Mouse (Mus musculus) forebrain, embryonic 11.5 days (tissue): ENCODE data around the gene Tnc. TPM values are rescaled to one million over a fixed set of nuclear protein-coding genes. Genes with fewer than 3 reads are reported as not detected.

Experiments used
- ATAC-seq: fragments of 200-750 bp; cut with Nextera tagmentation; replicated peaks from 2 replicates; pipeline ENCODE4 v1.8.0; 2017; ENCODE audit warnings: moderate TSS enrichment; ENCODE audit not compliant: low FRiP score
- DNase-seq: peaks from one replicate; pipeline ENCODE4 v3.0.0-alpha.2; 2017; ENCODE audit warnings: low spot score
- H3K27ac ChIP-seq: fragments of 300-500 bp; sonication (generic); 2 replicates; pipeline ENCODE4 v1.5.1; 2014; ENCODE audit warnings: low read depth, low read length
- H3K27me3 ChIP-seq: fragments of 300-500 bp; sonication (generic); 2 replicates; pipeline ENCODE4 v1.6.1; 2014; ENCODE audit warnings: mild to moderate bottlenecking, low read length, mixed read lengths; ENCODE audit not compliant: control insufficient read depth, insufficient read depth
- H3K36me3 ChIP-seq: fragments of 300-500 bp; sonication (generic); 2 replicates; pipeline ENCODE4 v1.6.1; 2014; ENCODE audit warnings: mild to moderate bottlenecking, low read length, moderate library complexity, mixed read lengths; ENCODE audit not compliant: control insufficient read depth, insufficient read depth
- H3K4me1 ChIP-seq: fragments of 300-500 bp; sonication (generic); replicated peaks from 2 replicates; pipeline ENCODE4 v1.6.1; 2014; ENCODE audit warnings: low read length, mixed read lengths; ENCODE audit not compliant: control insufficient read depth, insufficient read depth
- H3K4me2 ChIP-seq: fragments of 300-500 bp; sonication (generic); 2 replicates; pipeline ENCODE4 v1.6.1; 2014; ENCODE audit warnings: low read depth, mild to moderate bottlenecking, low read length, moderate library complexity, mixed read lengths; ENCODE audit not compliant: severe bottlenecking
- H3K4me3 ChIP-seq: fragments of 300-500 bp; sonication (generic); 2 replicates; pipeline ENCODE4 v1.5.1; 2014; ENCODE audit warnings: low read depth, low read length
- H3K9ac ChIP-seq: fragments of 300-500 bp; sonication (generic); 2 replicates; pipeline ENCODE4 v1.6.1; 2014; ENCODE audit warnings: low read length
- H3K9me3 ChIP-seq: fragments of 300-500 bp; sonication (generic); 2 replicates; pipeline ENCODE4 v1.6.1; 2016; ENCODE audit warnings: low read length, mixed read lengths; ENCODE audit not compliant: control insufficient read depth
- WGBS: fragments of 180-500 bp; shearing (Covaris S2); extraction: QIAGEN DNeasy Blood & Tissue Kit; methylation state at CpG from one replicate; pipeline ENCODE4 v1.1.7; 2014; 5-methylcytosine and 5-hydroxymethylcytosine counted together
- polyA plus RNA-seq: library from polyadenylated mRNA; unstranded; fragments of >200 nt; fragmentation: Nextera tagmentation; extraction: Ambion mirVana; gene quantifications from 2 replicates; pipeline ENCODE4 v1.2.1, GENCODE M21; 2014

Tnc gene
- polyA plus RNA-seq, 1 experiment from 2014 or later: 5.4 TPM

- Histone ChIP-seq H3K4me2 (no peak overlapping the region), H3K4me3 (no peak overlapping the region), H3K9ac (no peak overlapping the region), H3K27me3 (no peaks in the 10 kb centered on the region), H3K4me1 (no peaks in the 10 kb centered on the region), H3K9me3 (no peaks in the 10 kb centered on the region), H3K27ac (no peak overlapping the region), H3K36me3 (no peaks in the 10 kb centered on the region)
- DNase-seq (no peak), ATAC-seq (no peak)
- WGBS: 86% methylated on average over 2 of the region's 2 CpGs
Measured at GRCm38 (mm10) chr4:64039091-64039490, 7.7 kb downstream of the Tnc start.

- Histone ChIP-seq H3K27ac (no peak overlapping the region), H3K27me3 (no peaks in the 10 kb centered on the region), H3K9me3 (no peaks in the 10 kb centered on the region), H3K9ac (no peak overlapping the region), H3K4me2 (no peak overlapping the region), H3K4me1 (no peaks in the 10 kb centered on the region), H3K4me3 (no peak overlapping the region), H3K36me3 (no peaks in the 10 kb centered on the region)
- no peak for DNase-seq
- WGBS: 97% methylated on average over 2 of the region's 2 CpGs
- no peak for ATAC-seq
Measured at GRCm38 (mm10) chr4:64037513-64037912, 9.3 kb downstream of the Tnc start.

GRCm38 (mm10) chr4:64034724-64035123 lies 12.1 kb downstream of the Tnc start:
- Histone ChIP-seq H3K4me1 (no peaks in the 10 kb centered on the region), H3K4me3 (no peak overlapping the region), H3K4me2 (no peak overlapping the region), H3K27me3 (no peaks in the 10 kb centered on the region), H3K27ac (no peak overlapping the region), H3K9me3 (no peaks in the 10 kb centered on the region), H3K36me3 (no peaks in the 10 kb centered on the region), H3K9ac (no peak overlapping the region)
- 88% methylated on average over 1 of the region's 1 CpGs for WGBS
- DNase-seq (no peak), ATAC-seq (no peak)

- no peak for DNase-seq
- H3K27ac ChIP-seq: no peak overlapping the region
- no peak overlapping the region for H3K4me3 ChIP-seq
- no peak overlapping the region for H3K4me2 ChIP-seq
- H3K9ac ChIP-seq: no peak overlapping the region
- H3K27me3 ChIP-seq: no peaks in the 10 kb centered on the region
- H3K36me3 ChIP-seq: no peaks in the 10 kb centered on the region
- no peaks in the 10 kb centered on the region for H3K4me1 ChIP-seq
- 64% methylated on average over 2 of the region's 2 CpGs for WGBS
- no peak for ATAC-seq
- no peaks in the 10 kb centered on the region for H3K9me3 ChIP-seq
Measured at GRCm38 (mm10) chr4:64033191-64033590, 13.6 kb downstream of the Tnc start.

GRCm38 (mm10) chr4:64029486-64029885 lies 17.3 kb downstream of the Tnc start:
- H3K4me3 ChIP-seq: no peak overlapping the region
- 43% methylated on average over 1 of the region's 1 CpGs for WGBS
- H3K4me2 ChIP-seq: no peak overlapping the region
- no peaks in the 10 kb centered on the region for H3K36me3 ChIP-seq
- H3K27ac ChIP-seq: no peak overlapping the region
- no peaks in the 10 kb centered on the region for H3K9me3 ChIP-seq
- no peak for ATAC-seq
- H3K4me1 ChIP-seq: no peaks in the 10 kb centered on the region
- DNase-seq: no peak
- no peaks in the 10 kb centered on the region for H3K27me3 ChIP-seq
- H3K9ac ChIP-seq: no peak overlapping the region

- H3K36me3 ChIP-seq: no peaks in the 10 kb centered on the region
- H3K4me2 ChIP-seq: no peak overlapping the region
- H3K27ac ChIP-seq: no peak overlapping the region
- no peak overlapping the region for H3K4me3 ChIP-seq
- H3K9ac ChIP-seq: no peak overlapping the region
- no peaks in the 10 kb centered on the region for H3K4me1 ChIP-seq
- DNase-seq (no peak), ATAC-seq (no peak)
- WGBS: 82% methylated on average over 6 of the region's 6 CpGs
- H3K9me3 ChIP-seq: no peaks in the 10 kb centered on the region
- H3K27me3 ChIP-seq: no peaks in the 10 kb centered on the region
Measured at GRCm38 (mm10) chr4:64025591-64025990, 21.2 kb downstream of the Tnc start.

GRCm38 (mm10) chr4:64024041-64024779 lies 22.6 kb downstream of the Tnc start:
- WGBS: 58% methylated on average over 4 of the region's 4 CpGs
- Histone ChIP-seq H3K4me3 (no peak overlapping the region), H3K4me1 (no peaks in the 10 kb centered on the region), H3K27ac (no peak overlapping the region), H3K9ac (no peak overlapping the region), H3K36me3 (no peaks in the 10 kb centered on the region), H3K27me3 (no peaks in the 10 kb centered on the region), H3K9me3 (no peaks in the 10 kb centered on the region), H3K4me2 (no peak overlapping the region)
- no peak for ATAC-seq
- DNase-seq: no peak

GRCm38 (mm10) chr4:64020930-64021589 lies 25.8 kb downstream of the Tnc start:
- ATAC-seq: no peak
- no peak overlapping the region for H3K4me3 ChIP-seq

GRCm38 (mm10) chr4:64020151-64020550 lies 26.7 kb downstream of the Tnc start:
- no peak overlapping the region for H3K9ac ChIP-seq
- 92% methylated on average over 8 of the region's 8 CpGs for WGBS
- ATAC-seq: no peak

More at GRCm38 (mm10) chr4:64020930-64021589, 25.8 kb downstream of the Tnc start:
- no peak overlapping the region for H3K27ac ChIP-seq
- no peak overlapping the region for H3K9ac ChIP-seq
- H3K27me3 ChIP-seq: no peaks in the 10 kb centered on the region
- no peaks in the 10 kb centered on the region for H3K36me3 ChIP-seq
- no peaks in the 10 kb centered on the region for H3K4me1 ChIP-seq
- no peaks in the 10 kb centered on the region for H3K9me3 ChIP-seq
- 91% methylated on average over 10 of the region's 10 CpGs for WGBS
- no peak overlapping the region for H3K4me2 ChIP-seq
- DNase-seq: no peak

More at GRCm38 (mm10) chr4:64020151-64020550, 26.7 kb downstream of the Tnc start:
- Histone ChIP-seq H3K9me3 (no peaks in the 10 kb centered on the region), H3K4me3 (no peak overlapping the region), H3K27ac (no peak overlapping the region), H3K36me3 (no peaks in the 10 kb centered on the region), H3K4me1 (no peaks in the 10 kb centered on the region), H3K27me3 (no peaks in the 10 kb centered on the region), H3K4me2 (no peak overlapping the region)
- DNase-seq: no peak
